ENCODE assay signal across 10 mouse cellular contexts in genomic region chr4:133044647-133045094, GRCm38 (mm10). TPM values are rescaled to one million over a fixed set of nuclear protein-coding genes. Genes with fewer than 3 reads are reported as not detected.
DNase-seq lines count a peak whose midpoint lies in the region; ATAC-seq and TF ChIP-seq lines count a peak whose summit lies in the region.
"Had no signal": no experiment of that assay in that cellular context is flagged by ENCODE, and none has a peak within 500 bp of the region (broad histone marks: within the 10 kb centered on the region; RNA-seq: fewer than 3 reads in every experiment).

No protein-coding gene starts in this region.

- H3K4me3 ChIP-seq in heart, adult 2 months, result 0 out of 2 replicates have a peak overlapping the region, but pooled peaks have one; percentile 4
- H3K4me3 ChIP-seq in lung, embryonic 14.5 days (ENCODE audit: low read depth, low read length), result no peak overlapping the region
- no peak overlapping the region for H3K4me3 ChIP-seq in limb, embryonic 15.5 days
- H3K4me3 ChIP-seq in stomach, postnatal 0 days (ENCODE audit: low read depth, low read length), result no peak overlapping the region

- 29% methylated on average over 6 of the region's 6 CpGs for WGBS in heart, adult 2 months
- 28% methylated on average over 6 of the region's 6 CpGs for WGBS in lung, embryonic 14.5 days
- WGBS in limb, embryonic 15.5 days, result 36% methylated on average over 6 of the region's 6 CpGs
- 48% methylated on average over 6 of the region's 6 CpGs for WGBS in stomach, postnatal 0 days

- ATAC-seq in lung, embryonic 14.5 days (ENCODE audit: insufficient read depth), result no peak
- no peak for ATAC-seq in limb, embryonic 15.5 days (ENCODE audit: insufficient number of reproducible peaks, low FRiP score, low TSS enrichment, low read depth)
- ATAC-seq in stomach, postnatal 0 days (ENCODE audit: low FRiP score, low TSS enrichment), result no peak

- H3K9ac ChIP-seq in heart, adult 2 months (ENCODE audit: low read depth, low read length), result peak overlapping the region; percentile 20; the same call in 1 of the 2 replicates
- peak overlapping the region; percentile 24; the same call in 1 of the 2 replicates for H3K9ac ChIP-seq in lung, embryonic 14.5 days
- no peak overlapping the region for H3K9ac ChIP-seq in limb, embryonic 15.5 days
- H3K9ac ChIP-seq in stomach, postnatal 0 days (ENCODE audit: low read length), result no peak overlapping the region

- no peaks in the 10 kb centered on the region for H3K9me3 ChIP-seq in lung, embryonic 14.5 days (ENCODE audit: low read depth, low read length)
- no peaks in the 10 kb centered on the region for H3K9me3 ChIP-seq in limb, embryonic 15.5 days
- H3K9me3 ChIP-seq in stomach, postnatal 0 days (ENCODE audit: control insufficient read depth, low read length), result no peaks in the 10 kb centered on the region

- TF ChIP-seq POLR2A in heart, adult 2 months (IDR thresholded peaks at IDR 0.05; ENCODE audit: insufficient read depth, low read depth, low read length), result no peak

- intact Hi-C loops in heart, adult 2 months (cut with DNase I), result no loop called here
- intact Hi-C loops in heart, postnatal 25 days (cut with DNase I), result no loop called here

- no peaks in the 10 kb centered on the region for H3K36me3 ChIP-seq in heart, adult 2 months (ENCODE audit: control insufficient read depth, insufficient read depth, low read length)
- H3K36me3 ChIP-seq in lung, embryonic 14.5 days (ENCODE audit: insufficient read depth), result peaks cover 4% of the 10 kb centered on the region; the same call in 1 of the 2 replicates
- no peaks in the 10 kb centered on the region for H3K36me3 ChIP-seq in limb, embryonic 15.5 days
- no peaks in the 10 kb centered on the region for H3K36me3 ChIP-seq in stomach, postnatal 0 days (ENCODE audit: control insufficient read depth, insufficient read depth, low read length)

- H3K27me3 ChIP-seq in heart, adult 2 months (ENCODE audit: control insufficient read depth, insufficient read depth, low read length), result no peaks in the 10 kb centered on the region
- H3K27me3 ChIP-seq in lung, embryonic 14.5 days (ENCODE audit: insufficient read depth, low read length), result no peaks in the 10 kb centered on the region
- H3K27me3 ChIP-seq in limb, embryonic 15.5 days, result no peaks in the 10 kb centered on the region
- H3K27me3 ChIP-seq in stomach, postnatal 0 days (ENCODE audit: control insufficient read depth, insufficient read depth, low read length), result no peaks in the 10 kb centered on the region

- H3K4me2 ChIP-seq in lung, embryonic 14.5 days, result no peak overlapping the region; the same call in 1 of the 2 replicates
- H3K4me2 ChIP-seq in limb, embryonic 15.5 days, result 0 out of 2 replicates have a peak overlapping the region, but pooled peaks have one; percentile 0
- no peak overlapping the region for H3K4me2 ChIP-seq in stomach, postnatal 0 days (replicated peaks; ENCODE audit: low read depth)

- no peak for TF ChIP-seq CTCF in heart, adult 2 months (IDR thresholded peaks at IDR 0.05)
- TF ChIP-seq CTCF in lung, embryonic 14.5 days (IDR thresholded peaks at IDR 0.05; ENCODE audit: low read depth), result no peak
- TF ChIP-seq CTCF in stomach, postnatal 0 days (IDR thresholded peaks at IDR 0.05; ENCODE audit: low read depth), result no peak

- H3K4me1 ChIP-seq in heart, adult 2 months (ENCODE audit: control insufficient read depth, insufficient read depth, low read length), result peaks cover 47% of the 10 kb centered on the region
- H3K4me1 ChIP-seq in lung, embryonic 14.5 days (ENCODE audit: insufficient read depth), result peaks cover 87% of the 10 kb centered on the region
- peaks cover 99% of the 10 kb centered on the region for H3K4me1 ChIP-seq in limb, embryonic 15.5 days
- H3K4me1 ChIP-seq in stomach, postnatal 0 days (replicated peaks; ENCODE audit: control insufficient read depth, insufficient read depth), result peaks cover 38% of the 10 kb centered on the region

- H3K27ac ChIP-seq in heart, adult 2 months, result peak overlapping the region; percentile 86
- H3K27ac ChIP-seq in lung, embryonic 14.5 days (ENCODE audit: low read depth), result peak overlapping the region; percentile 86
- peak overlapping the region; percentile 82 for H3K27ac ChIP-seq in limb, embryonic 15.5 days
- H3K27ac ChIP-seq in stomach, postnatal 0 days (replicated peaks), result peak overlapping the region; percentile 24; the same call in 1 of the 2 replicates

- H3K79me2 ChIP-seq in heart, adult 2 months (replicated peaks; ENCODE audit: control insufficient read depth, insufficient read depth, low read length), result peaks cover 2% of the 10 kb centered on the region; the same call in 1 of the 2 replicates

- no peak; the same call in 1 of the 2 replicates for TF ChIP-seq EP300 in heart, adult 2 months (IDR thresholded peaks at IDR 0.05; ENCODE audit: insufficient read depth, low read depth, low read length)
- no peak for TF ChIP-seq EP300 in stomach, postnatal 0 days (optimal IDR thresholded peaks at IDR 0.05)

- DNase-seq in heart, adult 2 months, result no peak
- DNase-seq in heart, postnatal 25 days (ENCODE audit: low spot score), result no peak
- no peak for DNase-seq in lung, embryonic 14.5 days
- DNase-seq in lung, adult 18-20 months, result no peak
- DNase-seq in stomach, postnatal 0 days (ENCODE audit: low spot score), result no peak
- DNase-seq in retina, embryonic 14.5 days (ENCODE audit: low spot score), result no peak
- no peak for DNase-seq in Muller cell, postnatal 12 days (ENCODE audit: inconsistent ontology term)
- DNase-seq: lung, postnatal 10 days; thymus, postnatal 36 days had no signal

RNA-seq across cellular contexts. Expression of gene Ahdc1, which starts 33.6 kb away (rescaled TPM):
- total RNA-seq in heart, adult 2 months (2021), result 10 to 100 TPM; 42.6 to 50.9 TPM
- polyA plus RNA-seq in heart, adult 2 months (2012; rRNA removed), result 19.5 and 21.8 TPM in 2 replicates
- total RNA-seq in heart, postnatal 25 days (2021), result 10 to 100 TPM; 43.2 to 50.4 TPM
- polyA plus RNA-seq in lung, embryonic 14.5 days (2014; fragmentation: Nextera tagmentation; extraction: Ambion mirVana), result 10.2 and 10.5 TPM in 2 replicates
- 10.7 and 13.2 TPM in 2 replicates for polyA plus RNA-seq in limb, embryonic 15.5 days (2015; fragmentation: Nextera tagmentation; extraction: Ambion mirVana)
- polyA plus RNA-seq in stomach, postnatal 0 days (2015; fragmentation: Nextera tagmentation; extraction: Ambion mirVana), result 2.8 and 3.2 TPM in 2 replicates

Comparison
In these comparisons a context has a peak if more than half of its experiments do, and no peak if none do; other contexts are left out.
1. H3K27ac ChIP-seq: peak in every context shown above with its lines; median percentile 86 in heart, adult 2 months; 86 in lung, embryonic 14.5 days; 82 in limb, embryonic 15.5 days; 24 in stomach, postnatal 0 days.
2. H3K9ac ChIP-seq: peak in heart, adult 2 months (single experiment) and lung, embryonic 14.5 days (single experiment); none in limb, embryonic 15.5 days (single experiment) and stomach, postnatal 0 days (single experiment).